ENCODE assay signal across 11 mouse cellular contexts in genomic region chr17:85485946-85486533, GRCm38 (mm10).
DNase-seq lines count a peak whose midpoint lies in the region; ATAC-seq and TF ChIP-seq lines count a peak whose summit lies in the region.
"Had no signal": no experiment of that assay in that cellular context is flagged by ENCODE, and none has a peak within 500 bp of the region (broad histone marks: within the 10 kb centered on the region; RNA-seq: fewer than 3 reads in every experiment).

No protein-coding gene starts in this region.

- H3K4me3 ChIP-seq in heart, postnatal 0 days (ENCODE audit: low read depth, low read length), result peak overlapping the region; percentile 14
- peak overlapping the region; percentile 53 for H3K4me3 ChIP-seq in embryonic facial prominence, embryonic 10.5 days
- peak overlapping the region; percentile 32 for H3K4me3 ChIP-seq in forebrain, embryonic 15.5 days
- peak overlapping the region; percentile 4; the same call in 1 of the 2 replicates for H3K4me3 ChIP-seq in midbrain, embryonic 15.5 days
- H3K4me3 ChIP-seq: megakaryocyte, embryonic 14.5 days had no signal

- no peaks in the 10 kb centered on the region for H3K36me3 ChIP-seq in heart, postnatal 0 days (replicated peaks; ENCODE audit: control insufficient read depth, insufficient read depth, low read length)
- no peaks in the 10 kb centered on the region for H3K36me3 ChIP-seq in embryonic facial prominence, embryonic 10.5 days (replicated peaks)
- H3K36me3 ChIP-seq in forebrain, embryonic 15.5 days, result no peaks in the 10 kb centered on the region
- H3K36me3 ChIP-seq in midbrain, embryonic 15.5 days (replicated peaks), result no peaks in the 10 kb centered on the region

- peak overlapping the region; percentile 12; the same call in 1 of the 2 replicates for H3K4me2 ChIP-seq in heart, postnatal 0 days (ENCODE audit: low read depth, low read length)
- peak overlapping the region; percentile 55 for H3K4me2 ChIP-seq in forebrain, embryonic 15.5 days (replicated peaks)
- peak overlapping the region; percentile 42 for H3K4me2 ChIP-seq in midbrain, embryonic 15.5 days

- TF ChIP-seq EP300 in heart, postnatal 0 days (IDR thresholded peaks at IDR 0.05; ENCODE audit: low read depth), result no peak

- no peaks in the 10 kb centered on the region; the same call in 1 of the 2 replicates for H3K4me1 ChIP-seq in heart, postnatal 0 days (ENCODE audit: control insufficient read depth, insufficient read depth)
- peaks cover 37% of the 10 kb centered on the region for H3K4me1 ChIP-seq in embryonic facial prominence, embryonic 10.5 days
- H3K4me1 ChIP-seq in forebrain, embryonic 15.5 days, result peaks cover 30% of the 10 kb centered on the region
- peaks cover 16% of the 10 kb centered on the region for H3K4me1 ChIP-seq in midbrain, embryonic 15.5 days
- H3K4me1 ChIP-seq: megakaryocyte, embryonic 14.5 days had no signal

- 3% methylated on average over 14 of the region's 14 CpGs for WGBS in heart, postnatal 0 days
- 1% methylated on average over 14 of the region's 14 CpGs for WGBS in embryonic facial prominence, embryonic 10.5 days
- 1% methylated on average over 14 of the region's 14 CpGs for WGBS in forebrain, embryonic 15.5 days
- 3% methylated on average over 14 of the region's 14 CpGs for WGBS in midbrain, embryonic 15.5 days

- H3K27me3 ChIP-seq in heart, postnatal 0 days (ENCODE audit: control insufficient read depth, insufficient read depth, low read length), result peaks cover 98% of the 10 kb centered on the region
- peaks cover 100% of the 10 kb centered on the region for H3K27me3 ChIP-seq in embryonic facial prominence, embryonic 10.5 days (replicated peaks; ENCODE audit: low read depth, poor library complexity, severe bottlenecking)
- peaks cover 73% of the 10 kb centered on the region for H3K27me3 ChIP-seq in forebrain, embryonic 15.5 days
- peaks cover 86% of the 10 kb centered on the region for H3K27me3 ChIP-seq in midbrain, embryonic 15.5 days (replicated peaks)

- H3K9ac ChIP-seq in heart, postnatal 0 days (replicated peaks; ENCODE audit: low read depth, low read length), result no peak overlapping the region
- no peak overlapping the region for H3K9ac ChIP-seq in forebrain, embryonic 15.5 days (replicated peaks)
- H3K9ac ChIP-seq in midbrain, embryonic 15.5 days, result no peak overlapping the region

- intact Hi-C loops in heart, postnatal 36 days (cut with DNase I), result loop anchor here (5.0 kb wide), 1 partner anchor 126 kb away; the partner anchor contains the start of gene Six3

- no peak for DNase-seq in heart, postnatal 0 days (ENCODE audit: low spot score)
- no peak for DNase-seq in heart, postnatal 36 days
- DNase-seq in embryonic facial prominence, embryonic 10.5 days (ENCODE audit: low spot score), result peak; percentile 56
- DNase-seq in left cerebral cortex, adult 18-20 months (ENCODE audit: low spot score in 2 of 2), result no peak
- DNase-seq: adrenal gland, postnatal 25 days; kidney, adult 2 months had no signal

- no peak for TF ChIP-seq CTCF in heart, postnatal 0 days (IDR thresholded peaks at IDR 0.05; ENCODE audit: low read depth)

- no peaks in the 10 kb centered on the region for H3K9me3 ChIP-seq in heart, postnatal 0 days (replicated peaks; ENCODE audit: control insufficient read depth, low read length)
- no peaks in the 10 kb centered on the region for H3K9me3 ChIP-seq in embryonic facial prominence, embryonic 10.5 days
- no peaks in the 10 kb centered on the region for H3K9me3 ChIP-seq in forebrain, embryonic 15.5 days
- no peaks in the 10 kb centered on the region for H3K9me3 ChIP-seq in midbrain, embryonic 15.5 days
- H3K9me3 ChIP-seq: megakaryocyte, embryonic 14.5 days had no signal

- no peak for ATAC-seq in heart, postnatal 0 days (ENCODE audit: insufficient read depth, low read depth)
- peak; percentile 67; the same call in 1 of the 2 replicates for ATAC-seq in forebrain, embryonic 15.5 days (replicated peaks)
- no peak; the same call in 1 of the 2 replicates for ATAC-seq in midbrain, embryonic 15.5 days (replicated peaks)
- no peak for ATAC-seq in erythroblast, adult 5-6 weeks (replicated peaks; ENCODE audit: low FRiP score, poor library complexity, severe bottlenecking)
- no peak for ATAC-seq in inflammation-experienced regulatory T-cells, adult 6 months

- H3K27ac ChIP-seq in heart, postnatal 0 days (ENCODE audit: low read depth), result no peak overlapping the region
- H3K27ac ChIP-seq in embryonic facial prominence, embryonic 10.5 days (replicated peaks), result peak overlapping the region; percentile 71
- H3K27ac ChIP-seq in forebrain, embryonic 15.5 days (replicated peaks), result 0 out of 2 replicates have a peak overlapping the region, but pooled peaks have one; percentile 8
- 0 out of 2 replicates have a peak overlapping the region, but pooled peaks have one; percentile 4 for H3K27ac ChIP-seq in midbrain, embryonic 15.5 days
